12 mouse cellular contexts compared by ENCODE assay signal in genomic region chr15:25723281-25724113, GRCm38 (mm10).
DNase-seq lines count a peak whose midpoint lies in the region; ATAC-seq and TF ChIP-seq lines count a peak whose summit lies in the region.
"Had no signal": no experiment of that assay in that cellular context is flagged by ENCODE, and none has a peak within 500 bp of the region (broad histone marks: within the 10 kb centered on the region; RNA-seq: fewer than 3 reads in every experiment).

No protein-coding gene starts in this region.

- no peaks in the 10 kb centered on the region for H3K4me1 ChIP-seq in kidney, adult 2 months (ENCODE audit: control insufficient read depth, insufficient read depth, low read length)
- H3K4me1 ChIP-seq in embryonic facial prominence, embryonic 12.5 days: peaks cover 7% of the 10 kb centered on the region; the same call in 1 of the 2 replicates
- no peaks in the 10 kb centered on the region for H3K4me1 ChIP-seq in kidney, postnatal 0 days (replicated peaks; ENCODE audit: insufficient read depth, low read length)
- H3K4me1 ChIP-seq in midbrain, embryonic 14.5 days (ENCODE audit: control insufficient read depth, insufficient read depth, low read length): no peaks in the 10 kb centered on the region
- H3K4me1 ChIP-seq: forebrain, embryonic 12.5 days had no signal

- DNase-seq in kidney, adult 2 months: peak; percentile 54
- no peak for DNase-seq in kidney, adult 9 months
- DNase-seq in kidney, postnatal 0 days (ENCODE audit: low spot score): peak; percentile 81
- DNase-seq in lung, postnatal 4 days: peak; percentile 54 to 64
- DNase-seq in midbrain, embryonic 14.5 days: no peak
- DNase-seq in layer of hippocampus, postnatal 36 days: no peak
- DNase-seq: left cerebral cortex, postnatal 4 days had no signal

- no peak overlapping the region for H3K4me2 ChIP-seq in embryonic facial prominence, embryonic 12.5 days (replicated peaks)
- H3K4me2 ChIP-seq in kidney, postnatal 0 days (ENCODE audit: low read length): no peak overlapping the region
- H3K4me2 ChIP-seq in midbrain, embryonic 14.5 days (ENCODE audit: low read length): no peak overlapping the region
- H3K4me2 ChIP-seq: forebrain, embryonic 12.5 days had no signal

- no peak for ATAC-seq in embryonic facial prominence, embryonic 12.5 days (ENCODE audit: insufficient number of reproducible peaks, insufficient read depth, low FRiP score, low TSS enrichment)
- no peak for ATAC-seq in kidney, postnatal 0 days (replicated peaks; ENCODE audit: low FRiP score, low read depth)
- ATAC-seq in midbrain, embryonic 14.5 days (ENCODE audit: low FRiP score, low TSS enrichment): no peak
- ATAC-seq in megakaryocyte-erythroid progenitor cell, adult 5-6 weeks (replicated peaks; ENCODE audit: low FRiP score, low TSS enrichment, poor library complexity, severe bottlenecking): no peak

- peak overlapping the region; percentile 45; the same call in 1 of the 2 replicates for H3K27ac ChIP-seq in kidney, adult 2 months (ENCODE audit: insufficient read depth, low read depth, low read length)
- peak overlapping the region; percentile 36; the same call in 1 of the 2 replicates for H3K27ac ChIP-seq in embryonic facial prominence, embryonic 12.5 days
- H3K27ac ChIP-seq in kidney, postnatal 0 days: peak overlapping the region; percentile 26; the same call in 1 of the 2 replicates
- H3K27ac ChIP-seq in midbrain, embryonic 14.5 days (replicated peaks; ENCODE audit: low read depth, low read length): no peak overlapping the region
- H3K27ac ChIP-seq: forebrain, embryonic 12.5 days; layer of hippocampus, adult 2 months had no signal

- H3K27me3 ChIP-seq in kidney, adult 2 months (replicated peaks; ENCODE audit: control insufficient read depth, insufficient read depth, low read length): no peaks in the 10 kb centered on the region
- H3K27me3 ChIP-seq in embryonic facial prominence, embryonic 12.5 days: no peaks in the 10 kb centered on the region
- no peaks in the 10 kb centered on the region for H3K27me3 ChIP-seq in kidney, postnatal 0 days (ENCODE audit: insufficient read depth, low read length)
- no peaks in the 10 kb centered on the region for H3K27me3 ChIP-seq in midbrain, embryonic 14.5 days (ENCODE audit: control insufficient read depth, insufficient read depth, low read length)
- H3K27me3 ChIP-seq: forebrain, embryonic 12.5 days; megakaryocyte, embryonic 14.5 days had no signal

- no peak for TF ChIP-seq CTCF in kidney, adult 2 months (conservative IDR thresholded peaks at IDR 0.05; ENCODE audit: insufficient read depth, insufficient read length, low read depth, low read length)
- no peak for TF ChIP-seq CTCF in kidney, postnatal 0 days (IDR thresholded peaks at IDR 0.05; ENCODE audit: low read depth)

- WGBS in kidney, adult 2 months: 59% methylated on average over 12 of the region's 12 CpGs
- WGBS in embryonic facial prominence, embryonic 12.5 days: 47% methylated on average over 12 of the region's 12 CpGs
- WGBS in kidney, postnatal 0 days: 47% methylated on average over 12 of the region's 12 CpGs
- 86% methylated on average over 12 of the region's 12 CpGs for WGBS in midbrain, embryonic 14.5 days

- H3K36me3 ChIP-seq in kidney, adult 2 months (ENCODE audit: control insufficient read depth, insufficient read depth, low read length): no peaks in the 10 kb centered on the region; the same call in 1 of the 2 replicates
- H3K36me3 ChIP-seq in embryonic facial prominence, embryonic 12.5 days: peaks cover 35% of the 10 kb centered on the region
- H3K36me3 ChIP-seq in kidney, postnatal 0 days (ENCODE audit: insufficient read depth, low read length): peaks cover 39% of the 10 kb centered on the region
- peaks cover 3% of the 10 kb centered on the region; the same call in 1 of the 2 replicates for H3K36me3 ChIP-seq in midbrain, embryonic 14.5 days (ENCODE audit: control insufficient read depth, insufficient read depth, low read length)
- H3K36me3 ChIP-seq: forebrain, embryonic 12.5 days had no signal

- TF ChIP-seq POLR2A in kidney, adult 2 months (IDR thresholded peaks at IDR 0.05; ENCODE audit: low read depth, low read length): no peak

- no peak overlapping the region for H3K4me3 ChIP-seq in kidney, adult 2 months (ENCODE audit: insufficient read depth, low read depth, low read length)
- H3K4me3 ChIP-seq in embryonic facial prominence, embryonic 12.5 days: no peak overlapping the region
- no peak overlapping the region for H3K4me3 ChIP-seq in kidney, postnatal 0 days (replicated peaks; ENCODE audit: low read depth, low read length)
- no peak overlapping the region for H3K4me3 ChIP-seq in midbrain, embryonic 14.5 days (replicated peaks; ENCODE audit: low read depth, low read length)
- H3K4me3 ChIP-seq: forebrain, embryonic 12.5 days; layer of hippocampus, adult 2 months had no signal

- H3K9ac ChIP-seq in embryonic facial prominence, embryonic 12.5 days: no peak overlapping the region
- H3K9ac ChIP-seq in kidney, postnatal 0 days (ENCODE audit: low read depth, low read length): no peak overlapping the region
- H3K9ac ChIP-seq in midbrain, embryonic 14.5 days (replicated peaks; ENCODE audit: low read length): no peak overlapping the region
- H3K9ac ChIP-seq: forebrain, embryonic 12.5 days had no signal

- H3K9me3 ChIP-seq in embryonic facial prominence, embryonic 12.5 days: no peaks in the 10 kb centered on the region
- H3K9me3 ChIP-seq in kidney, postnatal 0 days (replicated peaks; ENCODE audit: low read length): no peaks in the 10 kb centered on the region
- H3K9me3 ChIP-seq in midbrain, embryonic 14.5 days (ENCODE audit: control insufficient read depth, low read length): no peaks in the 10 kb centered on the region
- H3K9me3 ChIP-seq: forebrain, embryonic 12.5 days; megakaryocyte, embryonic 14.5 days had no signal

Comparison
In these comparisons a context has a peak if more than half of its experiments do, and no peak if none do; other contexts are left out.
1. DNase-seq: peak in kidney, adult 2 months (single experiment), kidney, postnatal 0 days (single experiment) and lung, postnatal 4 days (2 of 2); none in kidney, adult 9 months (single experiment), midbrain, embryonic 14.5 days (single experiment) and layer of hippocampus, postnatal 36 days (0 of 2).